Mouse (Mus musculus): ENCODE results near the gene Cdkn2aip. TPM values are rescaled to one million over a fixed set of nuclear protein-coding genes. Genes with fewer than 3 reads are reported as not detected.
A peak's percentile ranks its signal among the peaks of the same experiment; 100 is the strongest.

Cdkn2aip gene
- polyA plus RNA-seq, 1 experiment, result 12.2 TPM

GRCm38 (mm10) chr8:47674777-47675710, 38.7 kb downstream of the Cdkn2aip start, which contains the start of gene Ing2:
Gene Ing2, minus strand, starts transcription at chr8:47675556.
- Histone ChIP-seq H3K9ac (ENCODE audit: low read depth, poor library complexity, severe bottlenecking) (peak within 1 kb of the TSS; percentile 97), H3K4me3 (ENCODE audit: low read depth, low read length) (peak within 1 kb of the TSS; percentile 98), H3K36me3 (ENCODE audit: control insufficient read depth, insufficient read depth, low read length, poor library complexity, severe bottlenecking) (peaks cover 5% of the 10 kb centered on the region; the same call in 1 of the 2 replicates), H3K27me3 (ENCODE audit: control insufficient read depth, insufficient read depth, low read length, poor library complexity, severe bottlenecking) (no peaks in the 10 kb centered on the region), H3K27ac (ENCODE audit: insufficient read depth, low read length) (peak within 1 kb of the TSS; percentile 86), H3K9me3 (replicated peaks; ENCODE audit: control insufficient read depth, insufficient read depth, low read length, poor library complexity, severe bottlenecking) (no peaks in the 10 kb centered on the region), H3K4me1 (ENCODE audit: control insufficient read depth, insufficient read depth, low read length) (no peaks in the 10 kb centered on the region)
- TF ChIP-seq EP300 (IDR thresholded peaks at IDR 0.05; ENCODE audit: insufficient read depth, low read depth, low read length) (no peak), POLR2A (IDR thresholded peaks at IDR 0.05; ENCODE audit: insufficient read depth, low read length) (peak; percentile 14), CTCF (IDR thresholded peaks at IDR 0.05; ENCODE audit: low read depth, low read length) (no peak)

- Histone ChIP-seq H3K27ac (ENCODE audit: insufficient read depth, low read length) (no peak overlapping the region), H3K36me3 (ENCODE audit: control insufficient read depth, insufficient read depth, low read length, poor library complexity, severe bottlenecking) (peaks cover 5% of the 10 kb centered on the region; the same call in 1 of the 2 replicates), H3K9me3 (replicated peaks; ENCODE audit: control insufficient read depth, insufficient read depth, low read length, poor library complexity, severe bottlenecking) (no peaks in the 10 kb centered on the region), H3K4me1 (ENCODE audit: control insufficient read depth, insufficient read depth, low read length) (no peaks in the 10 kb centered on the region), H3K4me3 (ENCODE audit: low read depth, low read length) (peak overlapping the region; percentile 87), H3K27me3 (ENCODE audit: control insufficient read depth, insufficient read depth, low read length, poor library complexity, severe bottlenecking) (no peaks in the 10 kb centered on the region), H3K9ac (ENCODE audit: low read depth, poor library complexity, severe bottlenecking) (peak overlapping the region; percentile 97)
- TF ChIP-seq POLR2A (IDR thresholded peaks at IDR 0.05; ENCODE audit: insufficient read depth, low read length), result no peak
- TF ChIP-seq CTCF (IDR thresholded peaks at IDR 0.05; ENCODE audit: low read depth, low read length), result no peak
Measured at GRCm38 (mm10) chr8:47674140-47674776, 39.5 kb downstream of the Cdkn2aip start.

- no peak for TF ChIP-seq CTCF (IDR thresholded peaks at IDR 0.05; ENCODE audit: low read depth, low read length)
- peak; percentile 50 for TF ChIP-seq POLR2A (IDR thresholded peaks at IDR 0.05; ENCODE audit: insufficient read depth, low read length)
- peak; percentile 38; the same call in 1 of the 2 replicates for TF ChIP-seq EP300 (IDR thresholded peaks at IDR 0.05; ENCODE audit: insufficient read depth, low read depth, low read length)
- H3K27ac ChIP-seq (ENCODE audit: insufficient read depth, low read length), result no peak overlapping the region
- H3K9me3 ChIP-seq (replicated peaks; ENCODE audit: control insufficient read depth, insufficient read depth, low read length, poor library complexity, severe bottlenecking), result no peaks in the 10 kb centered on the region
- H3K4me3 ChIP-seq (ENCODE audit: low read depth, low read length), result peak overlapping the region; percentile 87
- no peaks in the 10 kb centered on the region for H3K27me3 ChIP-seq (ENCODE audit: control insufficient read depth, insufficient read depth, low read length, poor library complexity, severe bottlenecking)
- peak overlapping the region; percentile 97 for H3K9ac ChIP-seq (ENCODE audit: low read depth, poor library complexity, severe bottlenecking)
- peaks cover 9% of the 10 kb centered on the region for H3K36me3 ChIP-seq (ENCODE audit: control insufficient read depth, insufficient read depth, low read length, poor library complexity, severe bottlenecking)
- no peaks in the 10 kb centered on the region for H3K4me1 ChIP-seq (ENCODE audit: control insufficient read depth, insufficient read depth, low read length)
Measured at GRCm38 (mm10) chr8:47673317-47674139, 40.2 kb downstream of the Cdkn2aip start.

- no peak overlapping the region for H3K9ac ChIP-seq (ENCODE audit: low read depth, poor library complexity, severe bottlenecking)
- TF ChIP-seq POLR2A (IDR thresholded peaks at IDR 0.05; ENCODE audit: insufficient read depth, low read length), result no peak
- no peak for TF ChIP-seq EP300 (IDR thresholded peaks at IDR 0.05; ENCODE audit: insufficient read depth, low read depth, low read length)
- TF ChIP-seq CTCF (IDR thresholded peaks at IDR 0.05; ENCODE audit: low read depth, low read length), result no peak
Measured at GRCm38 (mm10) chr8:47664231-47664785, 49.4 kb downstream of the Cdkn2aip start.

GRCm38 (mm10) chr8:47663201-47663600, 50.5 kb downstream of the Cdkn2aip start:
- Histone ChIP-seq H3K27ac (ENCODE audit: insufficient read depth, low read length) (no peak overlapping the region), H3K36me3 (ENCODE audit: control insufficient read depth, insufficient read depth, low read length, poor library complexity, severe bottlenecking) (peaks cover 6% of the 10 kb centered on the region), H3K9me3 (replicated peaks; ENCODE audit: control insufficient read depth, insufficient read depth, low read length, poor library complexity, severe bottlenecking) (no peaks in the 10 kb centered on the region), H3K9ac (ENCODE audit: low read depth, poor library complexity, severe bottlenecking) (no peak overlapping the region), H3K27me3 (ENCODE audit: control insufficient read depth, insufficient read depth, low read length, poor library complexity, severe bottlenecking) (no peaks in the 10 kb centered on the region), H3K4me1 (ENCODE audit: control insufficient read depth, insufficient read depth, low read length) (no peaks in the 10 kb centered on the region), H3K4me3 (ENCODE audit: low read depth, low read length) (no peak overlapping the region)
- no peak for TF ChIP-seq CTCF (IDR thresholded peaks at IDR 0.05; ENCODE audit: low read depth, low read length)
- TF ChIP-seq EP300 (IDR thresholded peaks at IDR 0.05; ENCODE audit: insufficient read depth, low read depth, low read length), result 0 out of 2 replicates have a peak, but pooled peaks have one; percentile 10

More at GRCm38 (mm10) chr8:47664231-47664785, 49.4 kb downstream of the Cdkn2aip start:
- no peaks in the 10 kb centered on the region for H3K4me1 ChIP-seq (ENCODE audit: control insufficient read depth, insufficient read depth, low read length)
- H3K9me3 ChIP-seq (replicated peaks; ENCODE audit: control insufficient read depth, insufficient read depth, low read length, poor library complexity, severe bottlenecking), result no peaks in the 10 kb centered on the region
- H3K4me3 ChIP-seq (ENCODE audit: low read depth, low read length), result no peak overlapping the region
- no peak overlapping the region for H3K27ac ChIP-seq (ENCODE audit: insufficient read depth, low read length)
- no peaks in the 10 kb centered on the region for H3K27me3 ChIP-seq (ENCODE audit: control insufficient read depth, insufficient read depth, low read length, poor library complexity, severe bottlenecking)
- peaks cover 14% of the 10 kb centered on the region for H3K36me3 ChIP-seq (ENCODE audit: control insufficient read depth, insufficient read depth, low read length, poor library complexity, severe bottlenecking)
